Mouse (Mus musculus) forebrain, embryonic 13.5 days (tissue): Measurements from ENCODE around the gene Slc27a2. TPM values are rescaled to one million over a fixed set of nuclear protein-coding genes. Genes with fewer than 3 reads are reported as not detected.
"Not testable (repeated sequence)": the region's sequence is repeated elsewhere in the genome, so short reads cannot be mapped to it uniquely, and the experiment has no call there.

ENCODE experiments used
- ATAC-seq: fragments of 200-750 bp; cut with Nextera tagmentation; 2 replicates; pipeline ENCODE4 v1.8.0; 2017
- H3K27ac ChIP-seq: fragments of 300-500 bp; sonication (generic); 2 replicates; pipeline ENCODE4 v1.5.1; 2015; ENCODE audit warnings: inconsistent platforms, mild to moderate bottlenecking, moderate library complexity
- H3K27me3 ChIP-seq: fragments of 300-500 bp; sonication (generic); 2 replicates; pipeline ENCODE4 v1.6.1; 2015; ENCODE audit warnings: mild to moderate bottlenecking, inconsistent platforms
- H3K36me3 ChIP-seq: fragments of 300-500 bp; sonication (generic); 2 replicates; pipeline ENCODE4 v1.6.1; 2015; ENCODE audit warnings: mild to moderate bottlenecking, inconsistent platforms; ENCODE audit not compliant: poor library complexity, severe bottlenecking
- H3K4me1 ChIP-seq: fragments of 300-500 bp; sonication (generic); 2 replicates; pipeline ENCODE4 v1.6.1; 2015; ENCODE audit warnings: inconsistent platforms
- H3K4me2 ChIP-seq: fragments of 300-500 bp; sonication (generic); 2 replicates; pipeline ENCODE4 v1.6.1; 2015; ENCODE audit warnings: inconsistent platforms, mild to moderate bottlenecking, moderate library complexity
- H3K4me3 ChIP-seq: fragments of 300-500 bp; sonication (generic); 2 replicates; pipeline ENCODE4 v1.5.1; 2015; ENCODE audit warnings: mild to moderate bottlenecking, inconsistent platforms
- H3K9ac ChIP-seq: fragments of 300-500 bp; sonication (generic); 2 replicates; pipeline ENCODE4 v1.6.1; 2015; ENCODE audit warnings: mild to moderate bottlenecking, inconsistent platforms
- H3K9me3 ChIP-seq: fragments of 300-500 bp; sonication (generic); replicated peaks from 2 replicates; pipeline ENCODE4 v1.6.1; 2016; ENCODE audit warnings: inconsistent platforms
- WGBS: fragments of 180-500 bp; shearing (Covaris S2); methylation state at CpG from one replicate; pipeline ENCODE4 v1.1.7; 2015; 5-methylcytosine and 5-hydroxymethylcytosine counted together
- polyA plus RNA-seq: library from polyadenylated mRNA; unstranded; fragments of >200 nt; fragmentation: Nextera tagmentation; extraction: Ambion mirVana; gene quantifications from 2 replicates; pipeline ENCODE4 v1.2.1, GENCODE M21; 2015

Gene Slc27a2
- polyA plus RNA-seq, 1 experiment from 2014 or later = 2.8 TPM

DNA sequence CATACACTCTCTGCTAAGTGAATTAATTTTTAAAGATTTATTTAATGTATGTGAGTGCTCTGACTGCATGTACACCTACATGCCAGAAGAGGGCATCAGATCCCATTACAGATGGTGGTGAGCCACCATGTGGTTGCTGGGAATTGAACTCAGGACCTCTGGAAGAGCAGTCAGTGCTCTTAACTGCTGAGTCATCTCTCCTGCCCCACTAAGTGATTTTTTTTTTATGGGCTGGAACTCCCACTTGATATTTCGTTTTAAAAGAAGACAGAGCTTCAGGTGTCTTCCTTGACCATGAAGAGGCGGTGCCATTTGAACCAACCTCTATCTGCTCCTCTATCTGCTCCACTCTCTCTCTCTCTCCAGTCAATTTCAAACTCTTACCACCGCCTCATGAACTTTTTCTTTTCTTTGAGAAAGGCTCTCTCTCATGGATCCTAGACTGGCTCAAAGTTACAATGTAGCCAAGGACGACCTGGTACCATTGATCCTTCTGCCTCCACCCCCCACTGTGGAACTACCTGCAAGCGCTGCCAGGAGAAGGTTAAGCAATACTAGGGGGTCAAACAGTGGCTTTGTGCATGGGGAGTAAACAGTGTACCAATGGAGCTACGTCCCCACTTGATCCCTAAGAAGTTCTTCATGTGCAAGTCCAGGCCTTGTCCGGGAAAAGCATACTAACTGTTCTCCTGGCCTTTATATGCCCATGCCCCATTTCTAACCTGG, 44.3 kb downstream of the Slc27a2 start:
- no peak overlapping the region for H3K4me2 ChIP-seq
- no peaks in the 10 kb centered on the region for H3K9me3 ChIP-seq
- no peak overlapping the region for H3K27ac ChIP-seq
- ATAC-seq = no peak
- no peak overlapping the region for H3K4me3 ChIP-seq
- H3K27me3 ChIP-seq = no peaks in the 10 kb centered on the region
- H3K9ac ChIP-seq = no peak overlapping the region
- H3K4me1 ChIP-seq = no peaks in the 10 kb centered on the region
- no peaks in the 10 kb centered on the region for H3K36me3 ChIP-seq
- 90% methylated on average over 7 of the region's 7 CpGs for WGBS

DNA sequence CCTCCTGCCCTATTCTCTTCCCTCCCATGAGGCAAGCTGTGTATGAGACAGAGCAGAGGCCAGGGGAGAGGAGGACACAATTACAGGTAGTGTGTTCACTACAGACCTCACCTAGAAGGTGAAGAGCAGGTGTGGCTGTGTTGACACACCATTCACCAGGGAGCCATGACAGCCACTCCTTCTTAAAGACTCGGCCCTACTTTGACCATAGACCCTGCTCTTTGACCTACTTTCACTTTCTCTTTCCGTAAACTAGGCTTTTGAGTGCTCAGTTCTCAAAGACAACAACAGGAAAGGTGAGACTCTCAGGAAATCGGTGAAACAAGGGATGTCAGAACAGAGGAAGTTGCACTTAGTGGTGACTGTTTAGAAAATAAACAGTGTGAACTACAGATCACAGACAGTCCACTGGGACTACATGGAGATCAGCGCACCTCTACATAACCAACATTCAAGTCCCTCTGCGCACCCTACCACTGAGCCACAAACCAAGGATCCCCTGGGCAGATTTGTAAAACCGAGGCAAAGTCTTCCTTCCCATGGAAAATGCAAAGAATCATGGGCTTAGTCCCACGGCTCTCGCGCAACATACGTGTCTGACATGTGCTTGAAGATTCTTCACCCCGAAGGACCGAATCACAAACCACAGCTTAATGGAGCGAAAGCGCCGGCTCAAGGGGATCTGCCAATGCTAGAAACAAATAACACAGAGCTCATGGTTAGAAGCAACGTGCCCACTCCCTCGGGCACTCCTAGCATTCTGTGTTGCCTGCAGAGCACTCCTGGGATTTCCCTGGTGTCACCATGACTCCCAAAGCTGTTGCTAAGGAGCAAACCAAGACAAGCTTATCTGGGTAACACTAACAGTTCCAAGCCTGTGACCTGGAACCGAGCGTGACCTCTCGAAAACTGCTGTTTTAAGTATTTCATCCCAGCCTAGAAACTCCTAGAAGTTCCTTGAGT, 45.4 kb downstream of the Slc27a2 start:
- no peak for ATAC-seq
- Histone ChIP-seq H3K9me3 (no peaks in the 10 kb centered on the region), H3K27me3 (no peaks in the 10 kb centered on the region), H3K4me3 (no peak overlapping the region), H3K9ac (no peak overlapping the region), H3K4me1 (no peaks in the 10 kb centered on the region), H3K27ac (no peak overlapping the region), H3K4me2 (no peak overlapping the region), H3K36me3 (no peaks in the 10 kb centered on the region)
- WGBS = 87% methylated on average over 20 of the region's 20 CpGs

DNA sequence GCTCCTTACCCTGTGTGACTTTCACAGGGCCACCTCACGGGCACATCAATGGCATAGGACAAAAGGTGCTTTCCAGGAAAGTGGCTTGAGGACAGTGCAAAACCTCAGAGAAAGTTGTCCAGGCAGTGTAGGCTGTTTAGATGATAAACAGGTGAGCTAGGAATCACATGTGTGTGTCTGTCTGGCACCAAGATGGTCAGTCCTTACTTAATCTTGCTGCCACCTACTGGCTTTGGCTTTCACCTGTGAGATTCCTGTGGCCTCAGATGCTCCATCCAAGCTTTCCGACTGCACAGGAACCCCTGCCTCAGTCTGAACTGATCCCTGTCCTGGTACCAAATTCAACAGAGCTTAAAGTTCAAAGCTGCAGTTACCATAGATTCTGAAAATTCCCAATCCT, 46.2 kb downstream of the Slc27a2 start:
- 55% methylated on average over 2 of the region's 2 CpGs for WGBS
- Histone ChIP-seq H3K4me2 (no peak overlapping the region), H3K27me3 (no peaks in the 10 kb centered on the region), H3K9me3 (no peaks in the 10 kb centered on the region), H3K4me3 (no peak overlapping the region), H3K9ac (no peak overlapping the region), H3K36me3 (no peaks in the 10 kb centered on the region), H3K27ac (no peak overlapping the region), H3K4me1 (no peaks in the 10 kb centered on the region)
- no peak for ATAC-seq

DNA sequence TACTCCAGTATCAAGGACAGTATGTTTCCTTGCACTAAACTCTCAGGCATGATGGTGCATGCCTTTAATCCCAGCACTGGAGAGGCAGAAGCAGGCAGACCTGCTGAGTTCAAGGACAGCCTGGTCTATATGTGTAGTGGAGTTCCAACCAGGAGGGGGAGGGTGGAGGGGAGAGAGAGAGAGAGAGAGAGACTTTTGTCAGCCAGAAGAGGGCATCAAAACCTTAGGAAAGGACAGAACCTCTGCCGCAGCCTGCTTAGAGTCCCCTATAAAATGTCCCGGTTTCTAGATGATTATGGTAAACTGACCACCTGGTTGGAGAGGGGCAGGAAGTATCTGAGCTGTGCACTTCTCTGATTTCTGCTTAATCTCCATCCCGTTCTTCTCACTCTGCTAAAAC, 46.8 kb downstream of the Slc27a2 start:
- WGBS = 21% methylated on average over 3 of the region's 3 CpGs
- Histone ChIP-seq H3K27me3 (no peaks in the 10 kb centered on the region), H3K9ac (no peak overlapping the region), H3K27ac (no peak overlapping the region), H3K36me3 (no peaks in the 10 kb centered on the region), H3K9me3 (no peaks in the 10 kb centered on the region), H3K4me1 (no peaks in the 10 kb centered on the region), H3K4me3 (no peak overlapping the region), H3K4me2 (no peak overlapping the region)
- no peak for ATAC-seq

DNA sequence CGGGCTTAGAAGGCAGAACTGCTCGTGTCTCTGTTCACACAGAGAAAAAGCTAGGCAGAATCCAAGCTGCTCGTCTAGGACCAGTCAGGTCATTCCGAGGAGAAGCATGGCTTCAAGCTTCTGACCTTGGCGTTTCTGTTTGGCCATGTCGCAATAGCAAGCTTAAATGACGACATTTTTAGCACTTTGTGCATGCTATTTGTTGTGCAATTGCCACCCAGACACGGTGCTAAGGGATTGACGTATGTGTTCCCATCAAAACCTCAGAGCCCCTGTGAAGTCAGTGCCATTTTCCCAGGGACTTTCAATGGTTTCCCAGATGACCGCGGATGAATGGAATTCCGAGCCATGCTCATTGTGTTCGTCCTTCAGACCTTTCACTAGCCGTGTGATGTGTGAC, 48.3 kb downstream of the Slc27a2 start:
- 86% methylated on average over 14 of the region's 14 CpGs for WGBS
- no peak overlapping the region for H3K27ac ChIP-seq
- no peaks in the 10 kb centered on the region for H3K4me1 ChIP-seq
- ATAC-seq = no peak
- no peaks in the 10 kb centered on the region for H3K27me3 ChIP-seq
- H3K4me2 ChIP-seq = no peak overlapping the region
- no peaks in the 10 kb centered on the region for H3K9me3 ChIP-seq
- H3K4me3 ChIP-seq = no peak overlapping the region
- no peak overlapping the region for H3K9ac ChIP-seq
- no peaks in the 10 kb centered on the region for H3K36me3 ChIP-seq

DNA sequence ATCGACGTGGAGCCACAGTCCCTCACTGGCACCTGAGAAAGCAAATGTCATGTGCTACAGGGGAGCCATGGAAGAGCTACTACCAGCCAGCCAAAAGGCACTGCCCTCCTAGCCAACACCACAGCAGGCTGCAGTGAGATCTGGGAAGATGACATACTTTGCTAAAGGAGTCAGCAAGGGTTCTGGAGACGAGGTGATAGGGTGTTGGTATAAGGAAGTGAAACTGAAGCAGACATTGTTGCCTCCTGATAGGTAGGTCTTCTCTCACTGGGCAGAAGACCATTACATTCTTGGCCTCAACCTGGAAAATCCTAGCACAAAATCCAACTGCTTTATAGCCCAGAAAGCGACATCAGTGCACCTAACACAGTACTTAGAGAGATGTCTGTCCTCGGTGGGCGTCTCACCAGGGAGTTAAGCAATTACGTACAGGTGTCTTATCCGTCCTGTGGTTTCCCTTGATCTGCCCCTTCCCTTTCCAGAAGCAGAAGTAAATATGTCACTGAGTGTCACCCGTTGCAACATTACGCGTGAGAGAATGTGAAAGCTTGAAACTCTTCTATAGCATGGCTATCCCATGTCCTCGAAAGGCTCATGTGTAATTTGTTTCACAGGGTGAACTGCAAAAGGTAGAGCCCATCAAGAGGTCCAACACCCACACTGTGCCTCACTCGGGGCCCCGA, 49.9 kb downstream of the Slc27a2 start:
- Histone ChIP-seq H3K36me3 (no peaks in the 10 kb centered on the region), H3K9me3 (no peaks in the 10 kb centered on the region), H3K9ac (no peak overlapping the region), H3K4me2 (no peak overlapping the region), H3K27ac (no peak overlapping the region), H3K4me3 (no peak overlapping the region), H3K27me3 (no peaks in the 10 kb centered on the region), H3K4me1 (no peaks in the 10 kb centered on the region)
- ATAC-seq = no peak
- WGBS = 92% methylated on average over 14 of the region's 14 CpGs

DNA sequence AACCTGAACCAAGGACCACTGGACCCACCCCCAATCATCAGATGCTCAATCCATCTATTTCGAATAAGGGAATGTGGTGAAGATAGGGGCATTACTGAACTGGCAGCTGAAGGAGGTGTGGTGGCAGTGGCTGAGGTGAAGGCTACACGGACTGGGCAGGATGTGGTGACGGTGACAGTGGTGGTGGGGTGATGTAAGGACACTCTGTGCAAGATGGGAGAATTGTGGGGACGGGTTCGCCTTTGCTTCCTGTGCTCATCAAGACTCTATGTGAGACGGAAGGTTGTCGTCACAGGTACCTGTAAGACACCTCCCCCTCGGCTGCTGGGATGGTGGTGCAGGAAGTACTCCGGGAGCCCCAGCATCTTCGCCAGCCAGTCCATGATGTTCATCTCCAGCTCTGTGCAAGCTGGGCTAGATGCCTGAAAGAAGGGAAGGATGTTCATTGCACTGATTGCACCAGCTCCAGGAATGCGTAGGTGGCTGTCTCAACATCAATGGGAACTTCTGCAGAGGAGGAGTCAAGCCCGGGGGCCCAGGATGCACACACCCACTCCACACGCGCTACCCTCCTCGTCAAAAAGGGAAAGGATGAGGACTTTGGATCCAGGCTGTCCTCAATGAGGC, 54.0 kb downstream of the Slc27a2 start:
- H3K4me1 ChIP-seq = no peaks in the 10 kb centered on the region
- ATAC-seq = no peak
- H3K27me3 ChIP-seq = no peaks in the 10 kb centered on the region
- H3K4me3 ChIP-seq = no peak overlapping the region
- H3K4me2 ChIP-seq = no peak overlapping the region
- 92% methylated on average over 15 of the region's 15 CpGs for WGBS
- no peaks in the 10 kb centered on the region for H3K9me3 ChIP-seq
- H3K9ac ChIP-seq = no peak overlapping the region
- no peaks in the 10 kb centered on the region for H3K36me3 ChIP-seq
- H3K27ac ChIP-seq = no peak overlapping the region

DNA sequence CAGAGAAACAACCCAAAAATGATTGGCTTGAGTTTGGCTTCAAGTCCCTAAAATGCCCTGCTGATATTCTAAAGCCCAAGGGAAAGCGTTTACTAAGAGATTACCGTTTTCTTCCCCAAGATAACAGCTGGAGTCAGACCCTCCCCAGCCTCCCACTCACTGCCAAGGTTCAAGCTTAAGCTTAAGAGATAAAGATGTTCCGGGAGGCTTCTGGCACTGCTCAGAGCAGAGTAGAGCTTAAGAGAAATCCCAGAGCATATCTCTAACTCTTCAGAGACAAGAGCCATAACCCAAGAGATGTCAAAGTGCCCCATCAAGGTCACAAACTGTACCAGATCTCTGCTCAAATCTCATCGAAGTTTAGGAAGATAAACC, 54.5 kb downstream of the Slc27a2 start:
- WGBS = 68% methylated on average over 4 of the region's 4 CpGs
- ATAC-seq = no peak
- H3K27me3 ChIP-seq = no peaks in the 10 kb centered on the region
- H3K27ac ChIP-seq = no peak overlapping the region
- no peak overlapping the region for H3K9ac ChIP-seq
- H3K9me3 ChIP-seq = no peaks in the 10 kb centered on the region
- no peaks in the 10 kb centered on the region for H3K4me1 ChIP-seq
- no peaks in the 10 kb centered on the region for H3K36me3 ChIP-seq
- H3K4me3 ChIP-seq = no peak overlapping the region
- no peak overlapping the region for H3K4me2 ChIP-seq

DNA sequence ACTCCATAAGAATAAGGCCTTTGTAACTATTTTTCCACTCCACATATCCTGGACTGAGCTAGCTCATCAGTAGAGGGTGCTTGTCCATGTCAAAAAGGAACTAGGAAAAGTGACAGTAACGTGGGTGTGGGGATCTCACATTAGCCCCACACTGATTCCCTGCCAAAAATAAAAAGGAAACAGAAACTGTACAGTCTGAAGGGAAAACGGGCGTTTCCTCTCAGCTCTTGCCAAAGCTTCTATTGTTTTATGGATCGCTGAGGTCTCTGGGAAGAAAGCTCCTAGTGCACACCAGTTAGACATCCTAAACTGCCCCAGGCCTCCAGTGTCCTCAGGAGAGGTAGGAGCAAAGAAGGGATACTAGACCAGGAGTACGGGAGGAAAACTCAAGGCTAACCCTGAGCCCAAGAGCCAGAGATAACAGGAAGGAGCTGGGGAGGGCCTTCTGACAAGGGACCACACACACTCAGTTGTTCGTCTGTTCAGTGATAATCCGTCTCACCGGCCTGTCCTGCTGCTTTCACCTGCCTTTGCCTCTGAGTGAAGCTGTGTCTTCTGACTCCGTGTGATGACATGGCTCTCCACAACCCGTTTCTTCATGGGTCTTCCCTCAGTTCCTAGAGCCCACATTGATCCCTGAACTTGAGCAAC, 55.5 kb downstream of the Slc27a2 start:
- Histone ChIP-seq H3K4me2 (no peak overlapping the region), H3K9me3 (no peaks in the 10 kb centered on the region), H3K36me3 (no peaks in the 10 kb centered on the region), H3K27me3 (no peaks in the 10 kb centered on the region), H3K4me3 (no peak overlapping the region), H3K4me1 (no peaks in the 10 kb centered on the region), H3K9ac (no peak overlapping the region), H3K27ac (no peak overlapping the region)
- ATAC-seq = no peak
- WGBS = 74% methylated on average over 10 of the region's 10 CpGs

DNA sequence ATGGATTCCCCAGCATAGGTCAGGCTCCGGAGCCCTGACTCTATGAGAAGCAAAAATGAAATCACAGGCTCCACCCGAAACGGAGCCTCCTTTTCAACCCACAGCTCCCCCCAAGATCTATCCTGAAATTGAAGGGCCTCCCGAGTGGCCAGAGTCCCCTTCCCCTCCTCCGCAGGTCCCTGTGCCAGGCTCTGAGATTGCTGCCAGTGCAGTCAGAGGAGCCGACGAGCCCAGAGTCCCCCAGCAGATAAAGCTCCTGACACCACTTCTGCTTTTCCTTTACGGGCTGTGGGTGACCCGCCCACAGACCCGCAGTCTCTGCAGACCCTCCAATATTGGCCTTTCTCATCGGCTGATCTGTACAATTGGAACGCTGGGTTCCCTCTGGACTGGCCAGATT, 57.4 kb downstream of the Slc27a2 start:
- not testable (repeated sequence) for H3K4me2 ChIP-seq, H3K27ac ChIP-seq, ATAC-seq, H3K4me1 ChIP-seq, H3K9me3 ChIP-seq, H3K4me3 ChIP-seq, H3K27me3 ChIP-seq, H3K36me3 ChIP-seq, H3K9ac ChIP-seq
- 86% methylated on average over 12 of the region's 12 CpGs for WGBS

DNA sequence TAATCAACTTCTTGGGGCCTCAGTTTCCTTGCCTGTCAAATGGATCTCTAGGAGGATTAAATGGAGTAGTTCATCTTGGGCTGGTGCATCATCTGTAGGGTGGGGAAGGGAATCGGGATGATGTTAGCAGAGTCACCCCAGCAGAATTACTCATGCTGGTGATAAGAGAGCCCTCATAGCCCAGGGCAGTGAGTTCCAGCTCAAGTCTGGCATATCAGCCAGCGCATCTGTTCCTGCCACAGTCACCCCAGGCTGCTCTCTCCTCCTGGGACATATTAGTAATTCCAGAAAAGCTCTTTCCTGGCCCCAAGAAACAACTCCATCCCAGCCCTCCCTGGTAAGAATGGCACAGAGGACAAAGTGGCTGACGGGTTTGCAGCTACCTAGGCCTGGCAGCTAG, 63.1 kb downstream of the Slc27a2 start:
- no peak for ATAC-seq
- H3K4me1 ChIP-seq = 0 out of 2 replicates have a peak, but pooled peaks cover 7% of the 10 kb centered on the region
- H3K4me3 ChIP-seq = no peak overlapping the region
- no peak overlapping the region for H3K4me2 ChIP-seq
- no peaks in the 10 kb centered on the region for H3K36me3 ChIP-seq
- no peak overlapping the region for H3K9ac ChIP-seq
- WGBS = 95% methylated on average over 3 of the region's 3 CpGs
- no peak overlapping the region for H3K27ac ChIP-seq
- no peaks in the 10 kb centered on the region for H3K9me3 ChIP-seq
- H3K27me3 ChIP-seq = no peaks in the 10 kb centered on the region
